Mouse (Mus musculus): ENCODE data around the gene Cpne8. TPM values are rescaled to one million over a fixed set of nuclear protein-coding genes. Genes with fewer than 3 reads are reported as not detected.

Gene Cpne8
- polyA plus RNA-seq, 1 experiment from 2014 or later: 6.6 TPM

GRCm38 (mm10) chr15:90603676-90604075 is 75.6 kb downstream of the Cpne8 start:
- no peaks in the 10 kb centered on the region for H3K9me3 ChIP-seq (replicated peaks; ENCODE audit: control insufficient read depth, low read length)
- peaks cover 3% of the 10 kb centered on the region; the same call in 1 of the 2 replicates for H3K4me1 ChIP-seq (ENCODE audit: control insufficient read depth, insufficient read depth, low read length)
- no peak overlapping the region for H3K9ac ChIP-seq (ENCODE audit: low read length)
- 85% methylated on average over 5 of the region's 5 CpGs for WGBS
- no peaks in the 10 kb centered on the region for H3K36me3 ChIP-seq (ENCODE audit: control insufficient read depth, insufficient read depth)
- no peak for ATAC-seq (replicated peaks; ENCODE audit: extremely low read depth, insufficient read depth, low FRiP score)
- no peak overlapping the region for H3K27ac ChIP-seq (ENCODE audit: low read length)
- no peaks in the 10 kb centered on the region for H3K27me3 ChIP-seq (ENCODE audit: control insufficient read depth, insufficient read depth, low read length)
- no peak overlapping the region for H3K4me3 ChIP-seq (ENCODE audit: low read length)
- H3K4me2 ChIP-seq (ENCODE audit: low read depth, low read length): no peak overlapping the region

- no peak overlapping the region for H3K27ac ChIP-seq (ENCODE audit: low read length)
- no peak overlapping the region for H3K9ac ChIP-seq (ENCODE audit: low read length)
- no peaks in the 10 kb centered on the region for H3K27me3 ChIP-seq (ENCODE audit: control insufficient read depth, insufficient read depth, low read length)
- no peaks in the 10 kb centered on the region for H3K4me1 ChIP-seq (ENCODE audit: control insufficient read depth, insufficient read depth, low read length)
- no peak for ATAC-seq (replicated peaks; ENCODE audit: extremely low read depth, insufficient read depth, low FRiP score)
- no peaks in the 10 kb centered on the region for H3K9me3 ChIP-seq (replicated peaks; ENCODE audit: control insufficient read depth, low read length)
- no peaks in the 10 kb centered on the region for H3K36me3 ChIP-seq (ENCODE audit: control insufficient read depth, insufficient read depth)
- 60% methylated on average over 6 of the region's 6 CpGs for WGBS
- H3K4me2 ChIP-seq (ENCODE audit: low read depth, low read length): no peak overlapping the region
- H3K4me3 ChIP-seq (ENCODE audit: low read length): no peak overlapping the region
Observed at GRCm38 (mm10) chr15:90597715-90598497, 81.3 kb downstream of the Cpne8 start.

GRCm38 (mm10) chr15:90595592-90595991 is 83.6 kb downstream of the Cpne8 start:
- Histone ChIP-seq H3K4me1 (ENCODE audit: control insufficient read depth, insufficient read depth, low read length) (no peaks in the 10 kb centered on the region), H3K27me3 (ENCODE audit: control insufficient read depth, insufficient read depth, low read length) (no peaks in the 10 kb centered on the region), H3K36me3 (ENCODE audit: control insufficient read depth, insufficient read depth) (no peaks in the 10 kb centered on the region), H3K9me3 (replicated peaks; ENCODE audit: control insufficient read depth, low read length) (no peaks in the 10 kb centered on the region), H3K9ac (ENCODE audit: low read length) (no peak overlapping the region), H3K4me2 (ENCODE audit: low read depth, low read length) (no peak overlapping the region), H3K27ac (ENCODE audit: low read length) (no peak overlapping the region), H3K4me3 (ENCODE audit: low read length) (no peak overlapping the region)
- WGBS: 84% methylated on average over 2 of the region's 2 CpGs
- ATAC-seq (replicated peaks; ENCODE audit: extremely low read depth, insufficient read depth, low FRiP score): no peak

GRCm38 (mm10) chr15:90589587-90589986 is 89.6 kb downstream of the Cpne8 start:
- Histone ChIP-seq H3K27me3 (ENCODE audit: control insufficient read depth, insufficient read depth, low read length) (no peaks in the 10 kb centered on the region), H3K4me3 (ENCODE audit: low read length) (no peak overlapping the region), H3K4me2 (ENCODE audit: low read depth, low read length) (no peak overlapping the region), H3K27ac (ENCODE audit: low read length) (no peak overlapping the region), H3K9ac (ENCODE audit: low read length) (no peak overlapping the region), H3K36me3 (ENCODE audit: control insufficient read depth, insufficient read depth) (no peaks in the 10 kb centered on the region), H3K9me3 (replicated peaks; ENCODE audit: control insufficient read depth, low read length) (no peaks in the 10 kb centered on the region), H3K4me1 (ENCODE audit: control insufficient read depth, insufficient read depth, low read length) (no peaks in the 10 kb centered on the region)
- WGBS: 40% methylated on average over 7 of the region's 7 CpGs
- ATAC-seq (replicated peaks; ENCODE audit: extremely low read depth, insufficient read depth, low FRiP score): no peak

- H3K27ac ChIP-seq (ENCODE audit: low read length): no peak overlapping the region
- H3K9ac ChIP-seq (ENCODE audit: low read length): no peak overlapping the region
- no peaks in the 10 kb centered on the region for H3K36me3 ChIP-seq (ENCODE audit: control insufficient read depth, insufficient read depth)
- H3K4me1 ChIP-seq (ENCODE audit: control insufficient read depth, insufficient read depth, low read length): no peaks in the 10 kb centered on the region
- no peaks in the 10 kb centered on the region; the same call in 1 of the 2 replicates for H3K9me3 ChIP-seq (replicated peaks; ENCODE audit: control insufficient read depth, low read length)
- no peak overlapping the region for H3K4me2 ChIP-seq (ENCODE audit: low read depth, low read length)
- 87% methylated on average over 3 of the region's 3 CpGs for WGBS
- H3K4me3 ChIP-seq (ENCODE audit: low read length): no peak overlapping the region
- H3K27me3 ChIP-seq (ENCODE audit: control insufficient read depth, insufficient read depth, low read length): no peaks in the 10 kb centered on the region
- no peak for ATAC-seq (replicated peaks; ENCODE audit: extremely low read depth, insufficient read depth, low FRiP score)
Observed at GRCm38 (mm10) chr15:90577402-90577801, 101.8 kb downstream of the Cpne8 start.

- Histone ChIP-seq H3K27me3 (ENCODE audit: control insufficient read depth, insufficient read depth, low read length) (no peaks in the 10 kb centered on the region), H3K4me2 (ENCODE audit: low read depth, low read length) (no peak overlapping the region), H3K9ac (ENCODE audit: low read length) (no peak overlapping the region), H3K4me3 (ENCODE audit: low read length) (no peak overlapping the region), H3K4me1 (ENCODE audit: control insufficient read depth, insufficient read depth, low read length) (no peaks in the 10 kb centered on the region), H3K9me3 (replicated peaks; ENCODE audit: control insufficient read depth, low read length) (no peaks in the 10 kb centered on the region), H3K36me3 (ENCODE audit: control insufficient read depth, insufficient read depth) (no peaks in the 10 kb centered on the region), H3K27ac (ENCODE audit: low read length) (no peak overlapping the region)
- no peak for ATAC-seq (replicated peaks; ENCODE audit: extremely low read depth, insufficient read depth, low FRiP score)
- WGBS: 85% methylated on average over 4 of the region's 4 CpGs
Observed at GRCm38 (mm10) chr15:90569246-90569645, 110.0 kb downstream of the Cpne8 start.

- no peak overlapping the region for H3K27ac ChIP-seq (ENCODE audit: low read length)
- H3K36me3 ChIP-seq (ENCODE audit: control insufficient read depth, insufficient read depth): no peaks in the 10 kb centered on the region
- no peak overlapping the region for H3K9ac ChIP-seq (ENCODE audit: low read length)
- H3K9me3 ChIP-seq (replicated peaks; ENCODE audit: control insufficient read depth, low read length): no peaks in the 10 kb centered on the region
- 71% methylated on average over 4 of the region's 4 CpGs for WGBS
- H3K27me3 ChIP-seq (ENCODE audit: control insufficient read depth, insufficient read depth, low read length): no peaks in the 10 kb centered on the region
- no peak for ATAC-seq (replicated peaks; ENCODE audit: extremely low read depth, insufficient read depth, low FRiP score)
- H3K4me1 ChIP-seq (ENCODE audit: control insufficient read depth, insufficient read depth, low read length): no peaks in the 10 kb centered on the region
- H3K4me2 ChIP-seq (ENCODE audit: low read depth, low read length): no peak overlapping the region
- H3K4me3 ChIP-seq (ENCODE audit: low read length): no peak overlapping the region
Observed at GRCm38 (mm10) chr15:90568050-90568449, 111.2 kb downstream of the Cpne8 start.

- Histone ChIP-seq H3K4me3 (ENCODE audit: low read length) (no peak overlapping the region), H3K9ac (ENCODE audit: low read length) (no peak overlapping the region), H3K4me1 (ENCODE audit: control insufficient read depth, insufficient read depth, low read length) (no peaks in the 10 kb centered on the region), H3K27me3 (ENCODE audit: control insufficient read depth, insufficient read depth, low read length) (no peaks in the 10 kb centered on the region), H3K36me3 (ENCODE audit: control insufficient read depth, insufficient read depth) (no peaks in the 10 kb centered on the region), H3K9me3 (replicated peaks; ENCODE audit: control insufficient read depth, low read length) (no peaks in the 10 kb centered on the region), H3K27ac (ENCODE audit: low read length) (no peak overlapping the region), H3K4me2 (ENCODE audit: low read depth, low read length) (no peak overlapping the region)
- ATAC-seq (replicated peaks; ENCODE audit: extremely low read depth, insufficient read depth, low FRiP score): no peak
- 66% methylated on average over 3 of the region's 3 CpGs for WGBS
Observed at GRCm38 (mm10) chr15:90563996-90564395, 115.2 kb downstream of the Cpne8 start.

GRCm38 (mm10) chr15:90561613-90562012 is 117.6 kb downstream of the Cpne8 start:
- Histone ChIP-seq H3K4me2 (ENCODE audit: low read depth, low read length) (no peak overlapping the region), H3K36me3 (ENCODE audit: control insufficient read depth, insufficient read depth) (no peaks in the 10 kb centered on the region), H3K4me3 (ENCODE audit: low read length) (no peak overlapping the region), H3K4me1 (ENCODE audit: control insufficient read depth, insufficient read depth, low read length) (no peaks in the 10 kb centered on the region), H3K9ac (ENCODE audit: low read length) (no peak overlapping the region), H3K9me3 (replicated peaks; ENCODE audit: control insufficient read depth, low read length) (no peaks in the 10 kb centered on the region), H3K27me3 (ENCODE audit: control insufficient read depth, insufficient read depth, low read length) (no peaks in the 10 kb centered on the region), H3K27ac (ENCODE audit: low read length) (no peak overlapping the region)
- WGBS: 76% methylated on average over 12 of the region's 12 CpGs
- no peak for ATAC-seq (replicated peaks; ENCODE audit: extremely low read depth, insufficient read depth, low FRiP score)

Data from heart, embryonic 16.5 days (tissue).